Mouse (Mus musculus) brain, embryonic 18.5 days (tissue): ENCODE data around the gene Isca1.
"Not testable (repeated sequence)": the region's sequence is repeated elsewhere in the genome, so short reads cannot be mapped to it uniquely, and the experiment has no call there.

Experiments used
- DNase-seq: peaks from one replicate; pipeline ENCODE4 v3.0.0-alpha.2; 2012; ENCODE audit warnings: low read depth, low spot score

Gene Isca1

GRCm38 (mm10) chr13:59746711-59747110 is 22.9 kb downstream of the Isca1 start, which contains the start of gene 1700014D04Rik:
TSS of gene 1700014D04Rik (minus strand) at chr13:59746752.
- DNase-seq: no peak

GRCm38 (mm10) chr13:59746164-59746563 is 23.4 kb downstream of the Isca1 start:
- DNase-seq: no peak

- no peak for DNase-seq
Observed at GRCm38 (mm10) chr13:59745462-59745861, 24.1 kb downstream of the Isca1 start.

GRCm38 (mm10) chr13:59741697-59742096 is 27.9 kb downstream of the Isca1 start:
- DNase-seq: no peak

- DNase-seq: no peak
Observed at GRCm38 (mm10) chr13:59741096-59741495, 28.5 kb downstream of the Isca1 start.

GRCm38 (mm10) chr13:59739397-59739796 is 30.2 kb downstream of the Isca1 start:
- no peak for DNase-seq

- DNase-seq: no peak
Observed at GRCm38 (mm10) chr13:59738455-59738854, 31.2 kb downstream of the Isca1 start.

- DNase-seq: peak; percentile 4
Observed at GRCm38 (mm10) chr13:59735190-59735589, 34.4 kb downstream of the Isca1 start.

- not testable (repeated sequence) for DNase-seq
Observed at GRCm38 (mm10) chr13:59734347-59734746, 35.3 kb downstream of the Isca1 start.

GRCm38 (mm10) chr13:59733936-59734335 is 35.7 kb downstream of the Isca1 start:
- no peak for DNase-seq

- no peak for DNase-seq
Observed at GRCm38 (mm10) chr13:59731652-59732051, 38.0 kb downstream of the Isca1 start, which contains the start of gene Spata31d1d. TSS of gene Spata31d1d (minus strand) at chr13:59731752.

GRCm38 (mm10) chr13:59728378-59729093 is 41.1 kb downstream of the Isca1 start:
- peak; percentile 47 for DNase-seq

GRCm38 (mm10) chr13:59726139-59726867 is 43.3 kb downstream of the Isca1 start:
- no peak for DNase-seq

GRCm38 (mm10) chr13:59722089-59722488 is 47.5 kb downstream of the Isca1 start:
- DNase-seq: not testable (repeated sequence)

- DNase-seq: no peak
Observed at GRCm38 (mm10) chr13:59719475-59719874, 50.1 kb downstream of the Isca1 start.

- DNase-seq: not testable (repeated sequence)
Observed at GRCm38 (mm10) chr13:59718857-59719440, 50.7 kb downstream of the Isca1 start.

GRCm38 (mm10) chr13:59713710-59714109 is 55.9 kb downstream of the Isca1 start:
- no peak for DNase-seq

GRCm38 (mm10) chr13:59711984-59712383 is 57.6 kb downstream of the Isca1 start, which contains the start of gene Spata31d1b:
TSS of gene Spata31d1b (plus strand) at chr13:59712284.
- not testable (repeated sequence) for DNase-seq

GRCm38 (mm10) chr13:59710230-59710629 is 59.4 kb downstream of the Isca1 start, which contains the start of gene Spata31d1a:
TSS of gene Spata31d1a (minus strand) at chr13:59710330.
- no peak for DNase-seq
